Comparison of ENCODE assay signal across 21 mouse cellular contexts in the genomic region with DNA sequence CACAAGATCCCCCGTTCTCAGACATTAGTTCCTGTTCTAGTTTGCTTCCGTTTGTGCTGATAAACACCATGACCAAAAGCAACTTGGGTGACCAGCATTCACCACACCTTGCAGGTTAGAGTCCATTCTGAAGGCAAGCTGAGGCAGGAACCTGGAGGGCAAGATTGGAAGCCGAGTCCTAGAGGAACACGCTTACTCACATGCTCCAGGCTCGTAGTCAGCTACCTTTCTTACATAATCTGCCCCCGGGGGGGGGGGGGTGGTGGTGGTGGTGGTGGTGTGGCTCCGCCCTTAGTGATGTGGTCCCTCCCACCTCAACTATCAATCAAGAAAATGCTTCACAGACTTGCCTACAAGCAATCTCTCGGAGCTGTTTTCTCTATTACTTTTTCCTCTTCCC.
DNase-seq lines count a peak whose midpoint lies in the region; ATAC-seq and TF ChIP-seq lines count a peak whose summit lies in the region.
"Had no signal": no experiment of that assay in that cellular context is flagged by ENCODE, and none has a peak within 500 bp of the region (broad histone marks: within the 10 kb centered on the region; RNA-seq: fewer than 3 reads in every experiment).

No protein-coding gene starts in this region.

- H3K27me3 ChIP-seq in liver, embryonic 12.5 days (replicated peaks): peaks cover 7% of the 10 kb centered on the region; the same call in 1 of the 2 replicates
- no peaks in the 10 kb centered on the region for H3K27me3 ChIP-seq in liver, embryonic 13.5 days
- no peaks in the 10 kb centered on the region for H3K27me3 ChIP-seq in stomach, postnatal 0 days (ENCODE audit: control insufficient read depth, insufficient read depth, low read length)
- H3K27me3 ChIP-seq: embryonic facial prominence, embryonic 15.5 days had no signal

- no peak overlapping the region for H3K4me2 ChIP-seq in liver, embryonic 12.5 days
- no peak overlapping the region for H3K4me2 ChIP-seq in liver, embryonic 13.5 days
- no peak overlapping the region for H3K4me2 ChIP-seq in stomach, postnatal 0 days (replicated peaks; ENCODE audit: low read depth)
- H3K4me2 ChIP-seq: embryonic facial prominence, embryonic 15.5 days; forebrain, embryonic 12.5 days had no signal

- TF ChIP-seq EP300 in stomach, postnatal 0 days (optimal IDR thresholded peaks at IDR 0.05): no peak

- ATAC-seq in liver, embryonic 12.5 days: no peak
- ATAC-seq in liver, embryonic 13.5 days (ENCODE audit: low read depth): no peak
- ATAC-seq in stomach, postnatal 0 days (ENCODE audit: low FRiP score, low TSS enrichment): peak; percentile 93
- ATAC-seq: forebrain, embryonic 16.5 days had no signal

- peaks cover 57% of the 10 kb centered on the region for H3K4me1 ChIP-seq in liver, embryonic 12.5 days
- H3K4me1 ChIP-seq in liver, embryonic 13.5 days (replicated peaks): peaks cover 47% of the 10 kb centered on the region
- no peaks in the 10 kb centered on the region for H3K4me1 ChIP-seq in stomach, postnatal 0 days (replicated peaks; ENCODE audit: control insufficient read depth, insufficient read depth)
- H3K4me1 ChIP-seq: embryonic facial prominence, embryonic 15.5 days had no signal

- WGBS in liver, embryonic 12.5 days (ENCODE audit: insufficient replicate concordance): 49% methylated on average over 8 of the region's 8 CpGs
- WGBS in liver, embryonic 13.5 days (ENCODE audit: insufficient replicate concordance): 51% methylated on average over 8 of the region's 8 CpGs
- 56% methylated on average over 8 of the region's 8 CpGs for WGBS in stomach, postnatal 0 days

- no peaks in the 10 kb centered on the region for H3K36me3 ChIP-seq in liver, embryonic 12.5 days
- H3K36me3 ChIP-seq in liver, embryonic 13.5 days: no peaks in the 10 kb centered on the region
- no peaks in the 10 kb centered on the region for H3K36me3 ChIP-seq in stomach, postnatal 0 days (ENCODE audit: control insufficient read depth, insufficient read depth, low read length)
- H3K36me3 ChIP-seq: embryonic facial prominence, embryonic 15.5 days; forebrain, embryonic 12.5 days; heart, embryonic 10.5 days had no signal

- H3K4me3 ChIP-seq in liver, embryonic 12.5 days: no peak overlapping the region
- H3K4me3 ChIP-seq in liver, embryonic 13.5 days (replicated peaks): no peak overlapping the region
- H3K4me3 ChIP-seq in stomach, postnatal 0 days (ENCODE audit: low read depth, low read length): no peak overlapping the region
- H3K4me3 ChIP-seq: embryonic facial prominence, embryonic 15.5 days; forebrain, embryonic 12.5 days; heart, embryonic 10.5 days had no signal

- H3K9ac ChIP-seq in liver, embryonic 12.5 days: no peak overlapping the region
- no peak overlapping the region for H3K9ac ChIP-seq in liver, embryonic 13.5 days
- no peak overlapping the region for H3K9ac ChIP-seq in stomach, postnatal 0 days (ENCODE audit: low read length)
- H3K9ac ChIP-seq: embryonic facial prominence, embryonic 15.5 days; forebrain, embryonic 12.5 days had no signal

- DNase-seq in liver: peak; percentile 62
- peak; percentile 14 for DNase-seq in lung, postnatal 36 days
- DNase-seq in lung, postnatal 10 days: no peak
- no peak for DNase-seq in liver, embryonic 13.5 days
- peak; percentile 75 for DNase-seq in stomach, postnatal 0 days (ENCODE audit: low spot score)
- no peak for DNase-seq in left cerebral cortex, adult 11 months (ENCODE audit: low spot score)
- DNase-seq in ovary, adult 18-20 months (ENCODE audit: low spot score): no peak
- DNase-seq: adrenal gland, postnatal 10 days; cerebellum, adult 11 months; cerebellum, adult 8-10 months; cerebellum, postnatal 14 days; embryo, embryonic 11 days; gastrocnemius, postnatal 10 days; heart, adult 18-20 months; heart, postnatal 10 days; heart, postnatal 4 days had no signal

- TF ChIP-seq CTCF in stomach, postnatal 0 days (IDR thresholded peaks at IDR 0.05; ENCODE audit: low read depth): no peak

- no peaks in the 10 kb centered on the region for H3K9me3 ChIP-seq in liver, embryonic 12.5 days (replicated peaks)
- no peaks in the 10 kb centered on the region for H3K9me3 ChIP-seq in liver, embryonic 13.5 days (replicated peaks)
- H3K9me3 ChIP-seq in stomach, postnatal 0 days (ENCODE audit: control insufficient read depth, low read length): no peaks in the 10 kb centered on the region
- H3K9me3 ChIP-seq: embryonic facial prominence, embryonic 15.5 days; forebrain, embryonic 12.5 days; heart, embryonic 10.5 days had no signal

- no peak overlapping the region for H3K27ac ChIP-seq in liver, embryonic 12.5 days
- peak overlapping the region; percentile 27; the same call in 1 of the 2 replicates for H3K27ac ChIP-seq in liver, embryonic 13.5 days
- no peak overlapping the region for H3K27ac ChIP-seq in stomach, postnatal 0 days (replicated peaks)
- H3K27ac ChIP-seq: embryonic facial prominence, embryonic 15.5 days; forebrain, embryonic 12.5 days; heart, embryonic 10.5 days had no signal

Comparison
In these comparisons a context has a peak if more than half of its experiments do, and no peak if none do; other contexts are left out.
1. DNase-seq: peak in liver (single experiment), lung, postnatal 36 days (single experiment) and stomach, postnatal 0 days (single experiment); none in lung, postnatal 10 days (single experiment), liver, embryonic 13.5 days (single experiment), left cerebral cortex, adult 11 months (single experiment) and ovary, adult 18-20 months (single experiment).